Mouse (Mus musculus) MEL (cell line): Measurements from ENCODE around the gene Afdn. TPM values are rescaled to one million over a fixed set of nuclear protein-coding genes. Genes with fewer than 3 reads are reported as not detected.

Experiments
- DNase-seq: peaks from one replicate; pipeline ENCODE4 v3.0.0; 2011; ENCODE audit warnings: low read depth, low spot score
- H3K27ac ChIP-seq: 2 replicates; pipeline ENCODE4 v1.5.1; 2012; ENCODE audit warnings: low read depth, mild to moderate bottlenecking, control low read depth, low read length, moderate library complexity; ENCODE audit not compliant: control insufficient read depth
- H3K27me3 ChIP-seq, 2 experiments: fragments of 150-350 bp in 1 of 2; sonication (generic) in 1 of 2; 2 replicates each; pipeline ENCODE4 v1.6.1; 2012; ENCODE audit warnings: low read length in 2 of 2, mild to moderate bottlenecking in 2 of 2, improper control_type of control experiment in 1 of 2, moderate library complexity in 1 of 2; ENCODE audit not compliant: insufficient read depth in 2 of 2, control insufficient read depth in 1 of 2
- H3K36me3 ChIP-seq, 2 experiments: 2 replicates each; pipeline ENCODE4 v1.6.1; 2012 to 2014; ENCODE audit warnings: low read length in 2 of 2, improper control_type of control experiment in 1 of 2, inconsistent platforms in 1 of 2, mild to moderate bottlenecking in 1 of 2; ENCODE audit not compliant: insufficient read depth in 2 of 2, control insufficient read depth in 1 of 2
- H3K4me1 ChIP-seq, 2 experiments: fragments of 150-350 bp in 1 of 2; sonication (generic) in 1 of 2; 2 replicates each; pipeline ENCODE4 v1.6.1; 2012; ENCODE audit warnings: low read length in 2 of 2, improper control_type of control experiment in 1 of 2, mild to moderate bottlenecking in 1 of 2; ENCODE audit not compliant: insufficient read depth in 2 of 2, control insufficient read depth in 1 of 2
- H3K4me3 ChIP-seq, 2 experiments: fragments of 150-350 bp in 1 of 2; sonication (generic) in 1 of 2; 2 replicates each; pipeline ENCODE4 v1.5.1; 2012; ENCODE audit warnings: low read depth in 2 of 2, low read length in 2 of 2, mild to moderate bottlenecking in 2 of 2, moderate library complexity in 2 of 2, control low read depth in 1 of 2, improper control_type of control experiment in 1 of 2; ENCODE audit not compliant: control insufficient read depth in 1 of 2, insufficient read depth in 1 of 2
- H3K79me2 ChIP-seq: 2 replicates; pipeline ENCODE4 v1.6.1; 2012; ENCODE audit warnings: mild to moderate bottlenecking, low read length, moderate library complexity; ENCODE audit not compliant: control insufficient read depth, poor library complexity, insufficient read depth
- H3K9ac ChIP-seq: 2 replicates; pipeline ENCODE4 v1.6.1; 2012; ENCODE audit warnings: low read depth, mild to moderate bottlenecking, control low read depth, low read length, moderate library complexity; ENCODE audit not compliant: control insufficient read depth, poor library complexity, severe bottlenecking
- H3K9me3 ChIP-seq: fragments of 150-350 bp; sonication (generic); replicated peaks from 2 replicates; pipeline ENCODE4 v1.6.1; 2012; ENCODE audit warnings: mild to moderate bottlenecking, low read length, improper control_type of control experiment, moderate library complexity; ENCODE audit not compliant: insufficient read depth
- CTCF ChIP-seq, 3 experiments: IDR thresholded peaks in 2 of 3; conservative IDR thresholded peaks in 1 of 3; 2 replicates each; pipeline ENCODE4 v1.5.1; 2011 to 2012; ENCODE audit warnings: low read length in 3 of 3, low read depth in 2 of 3, mild to moderate bottlenecking in 2 of 3, improper control_type of control experiment in 1 of 3, inconsistent platforms in 1 of 3, mixed read lengths in 1 of 3, moderate library complexity in 1 of 3; ENCODE audit not compliant: control insufficient read depth in 1 of 3, insufficient read depth in 1 of 3, poor library complexity in 1 of 3, severe bottlenecking in 1 of 3
- E2F4 ChIP-seq: IDR thresholded peaks from 2 replicates; pipeline ENCODE4 v1.6.1; 2011; ENCODE audit warnings: low read depth, low read length, improper control_type of control experiment, borderline replicate concordance
- ELF1 ChIP-seq: IDR thresholded peaks from 2 replicates; pipeline ENCODE4 v1.6.1; 2014; ENCODE audit warnings: low read depth, mild to moderate bottlenecking, inconsistent platforms, low read length, improper control_type of control experiment, moderate library complexity
- EP300 ChIP-seq, 2 experiments: IDR thresholded peaks; 2 replicates each; pipeline ENCODE4 v1.6.1; 2011; ENCODE audit warnings: improper control_type of control experiment in 2 of 2, low read length in 2 of 2, low read depth in 1 of 2, mild to moderate bottlenecking in 1 of 2
- HCFC1 ChIP-seq: IDR thresholded peaks from 2 replicates; pipeline ENCODE4 v1.6.1; 2012; ENCODE audit warnings: low read depth, mild to moderate bottlenecking, inconsistent platforms, low read length, improper control_type of control experiment, moderate library complexity
- JUND ChIP-seq: IDR thresholded peaks from 2 replicates; pipeline ENCODE4 v1.6.1; 2011; ENCODE audit warnings: low read depth, mild to moderate bottlenecking, improper control_type of control experiment, low read length
- MAX ChIP-seq: IDR thresholded peaks from 2 replicates; pipeline ENCODE4 v1.6.1; 2011; ENCODE audit warnings: low read length, improper control_type of control experiment
- MAZ ChIP-seq: IDR thresholded peaks from 2 replicates; pipeline ENCODE4 v1.6.1; 2012; ENCODE audit warnings: low read depth, mild to moderate bottlenecking, inconsistent platforms, low read length, improper control_type of control experiment
- MXI1 ChIP-seq: IDR thresholded peaks from 2 replicates; pipeline ENCODE4 v1.6.1; 2011; ENCODE audit warnings: mild to moderate bottlenecking, low read depth, low read length, improper control_type of control experiment
- MYC ChIP-seq: IDR thresholded peaks from 2 replicates; pipeline ENCODE4 v1.6.1; 2011; ENCODE audit warnings: low read depth, mild to moderate bottlenecking, low read length, improper control_type of control experiment, moderate library complexity
- NELFE ChIP-seq: IDR thresholded peaks from 2 replicates; pipeline ENCODE4 v1.6.1; 2011; ENCODE audit warnings: low read depth, low read length, improper control_type of control experiment
- POLR2AphosphoS2 ChIP-seq: IDR thresholded peaks from 2 replicates; pipeline ENCODE4 v1.6.1; 2011; ENCODE audit warnings: low read length, improper control_type of control experiment
- RAD21 ChIP-seq: IDR thresholded peaks from 2 replicates; pipeline ENCODE4 v1.6.1; 2011; ENCODE audit warnings: mild to moderate bottlenecking, low read depth, low read length, improper control_type of control experiment
- SMC3 ChIP-seq: IDR thresholded peaks from 2 replicates; pipeline ENCODE4 v1.6.1; 2011; ENCODE audit warnings: low read depth, low read length, improper control_type of control experiment
- ZMIZ1 ChIP-seq: IDR thresholded peaks from 2 replicates; pipeline ENCODE4 v1.6.1; 2012; ENCODE audit warnings: low read depth, mild to moderate bottlenecking, inconsistent platforms, low read length, improper control_type of control experiment, moderate library complexity
- polyA plus RNA-seq, 2 experiments: library from polyadenylated mRNA; stranded (reverse) in 1 of 2; unstranded in 1 of 2; fragments of >175 nt in 1 of 2; fragments of >200 nt in 1 of 2; gene quantifications; 2 replicates each; pipeline versions ENCODE4 v1.2.1 to v1.2.4; 2012; ENCODE audit warnings: low replicate concordance in 2 of 2, low read depth in 1 of 2; ENCODE audit not compliant: insufficient read length in 2 of 2, insufficient read depth in 1 of 2, missing spikeins in 1 of 2
- total RNA-seq: library from RNA; depleted of rRNA; stranded (reverse); fragments of 300-350 nt; gene quantifications from 2 replicates; pipeline ENCODE4 v1.2.3, GENCODE M21; 2012

Gene Afdn
- total and polyA plus RNA-seq, 3 experiments: 0.39 TPM; not detected in 1

- H3K79me2 ChIP-seq: no peaks in the 10 kb centered on the region
- no peak overlapping the region for H3K4me3 ChIP-seq
- no peak for TF ChIP-seq ZMIZ1
- TF ChIP-seq MYC: no peak
- TF ChIP-seq POLR2AphosphoS2: no peak
- TF ChIP-seq JUND: no peak
- TF ChIP-seq E2F4: no peak
- no peak for TF ChIP-seq MAZ
- DNase-seq: no peak
- no peaks in the 10 kb centered on the region for H3K9me3 ChIP-seq
- H3K36me3 ChIP-seq: no peaks in the 10 kb centered on the region
- no peaks in the 10 kb centered on the region for H3K4me1 ChIP-seq
- no peaks in the 10 kb centered on the region for H3K27me3 ChIP-seq
- H3K9ac ChIP-seq: no peak overlapping the region
- H3K27ac ChIP-seq: no peak overlapping the region
These were observed 65.1 kb downstream of the Afdn start for GRCm38 (mm10) chr17:13825421-13825820.

DNA sequence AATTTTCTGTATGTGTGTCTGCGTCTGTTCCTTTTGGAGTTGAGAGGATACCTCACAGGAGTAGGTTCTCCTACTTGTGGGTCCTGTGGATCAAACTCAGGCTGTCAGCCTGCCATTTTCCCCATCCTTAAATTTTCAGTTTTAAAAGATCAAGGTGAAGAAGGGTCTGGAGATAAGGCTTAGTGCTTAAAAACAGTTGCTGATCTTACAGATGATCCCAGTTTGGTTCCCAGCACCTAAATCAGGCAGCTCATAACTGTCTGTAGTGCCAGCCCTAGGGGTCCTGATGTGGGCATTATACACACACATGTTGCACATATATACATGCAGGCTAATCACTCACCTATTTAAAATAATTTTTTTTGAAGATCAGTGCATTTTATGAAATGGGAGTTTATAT lies 69.9 kb downstream of the Afdn start:
- DNase-seq: no peak
- no peaks in the 10 kb centered on the region for H3K79me2 ChIP-seq
- no peak overlapping the region for H3K4me3 ChIP-seq
- no peak for TF ChIP-seq MXI1
- no peak for TF ChIP-seq NELFE
- TF ChIP-seq EP300 (IDR thresholded peaks at IDR 0.05; ENCODE audit: low read depth in 1 of 2, low read length in 2 of 2): no peak
- TF ChIP-seq MYC: no peak
- no peak for TF ChIP-seq ELF1
- no peak for TF ChIP-seq HCFC1
- H3K27me3 ChIP-seq: no peaks in the 10 kb centered on the region
- H3K9me3 ChIP-seq: no peaks in the 10 kb centered on the region
- H3K9ac ChIP-seq: no peak overlapping the region
- H3K27ac ChIP-seq: no peak overlapping the region
- H3K36me3 ChIP-seq: no peaks in the 10 kb centered on the region
- no peaks in the 10 kb centered on the region for H3K4me1 ChIP-seq

- peak; percentile 5 for DNase-seq
- TF ChIP-seq CTCF (IDR thresholded peaks at IDR 0.05 in 2 of 3, conservative IDR thresholded peaks at IDR 0.05 in 1 of 3; ENCODE audit: control insufficient read depth in 1 of 3, insufficient read depth in 1 of 3, low read depth in 2 of 3, low read length in 3 of 3, poor library complexity in 1 of 3, severe bottlenecking in 1 of 3): peak in 2 of 3 experiments; percentile 14 to 37; a peak in 2 of 6 replicates
- TF ChIP-seq MAX: no peak
- peak; percentile 34 for TF ChIP-seq SMC3
- no peak for TF ChIP-seq MAZ
- TF ChIP-seq MYC: no peak
- TF ChIP-seq RAD21: peak; percentile 35
These were observed 70.5 kb downstream of the Afdn start for GRCm38 (mm10) chr17:13830636-13831341.

More at GRCm38 (mm10) chr17:13830636-13831341, 70.5 kb downstream of the Afdn start:
- Histone ChIP-seq H3K9me3 (no peaks in the 10 kb centered on the region), H3K4me1 (no peaks in the 10 kb centered on the region), H3K27me3 (no peaks in the 10 kb centered on the region), H3K27ac (no peak overlapping the region), H3K36me3 (no peaks in the 10 kb centered on the region), H3K9ac (no peak overlapping the region), H3K4me3 (no peak overlapping the region), H3K79me2 (no peaks in the 10 kb centered on the region)
